Mouse (Mus musculus): ENCODE data around the gene Ttyh2.

GRCm38 (mm10) chr11:114690192-114690591, 15.0 kb downstream of the Ttyh2 start:
- TF ChIP-seq CTCF (IDR thresholded peaks at IDR 0.05; ENCODE audit: borderline replicate concordance, insufficient read depth, low read depth, low read length) (no peak), POLR2A (IDR thresholded peaks at IDR 0.05; ENCODE audit: borderline replicate concordance, insufficient read depth, low read length) (no peak)

All from cerebellum, adult 2 months (tissue).